Mouse (Mus musculus) lung, adult 2 months (tissue): ENCODE data around the gene Gtf2f2.

Experiments used
- CTCF ChIP-seq: fragments of 200-500 bp; IDR thresholded peaks from 2 replicates; pipeline ENCODE4 v1.5.1; 2011; ENCODE audit warnings: mild to moderate bottlenecking, low read length, control low read depth; ENCODE audit not compliant: insufficient read depth
- POLR2A ChIP-seq: fragments of 200-500 bp; IDR thresholded peaks from 2 replicates; pipeline ENCODE4 v1.6.1; 2011; ENCODE audit warnings: low read depth, mild to moderate bottlenecking, control low read depth, low read length, borderline replicate concordance; ENCODE audit errors: extremely low read depth

DNA sequence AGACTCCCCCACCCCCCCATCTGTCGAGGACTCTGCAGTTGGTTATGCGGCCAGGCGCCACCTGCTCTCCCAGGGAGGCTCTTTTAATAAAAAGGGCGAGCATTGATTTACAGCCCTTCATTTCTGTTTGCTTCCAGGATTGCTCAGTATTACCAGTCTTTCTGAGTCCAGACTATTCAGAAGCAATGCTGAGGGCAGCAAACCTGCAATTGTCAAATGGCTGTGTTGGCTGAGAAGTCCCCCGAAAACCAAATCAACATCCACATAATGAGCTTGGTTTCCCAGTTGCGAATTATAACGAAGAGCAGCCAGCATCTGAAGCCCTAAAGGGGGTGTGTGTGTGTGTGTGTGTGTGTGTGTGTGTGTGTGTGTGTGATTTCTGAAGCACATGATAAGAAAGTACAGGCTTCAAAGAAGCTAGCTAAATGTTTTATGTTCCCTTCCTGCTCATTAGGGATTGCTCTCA, 22.0 kb upstream of the Gtf2f2 start:
- TF ChIP-seq POLR2A = no peak
- TF ChIP-seq CTCF = no peak
